Mouse (Mus musculus): Measurements from ENCODE around the gene Arid1b. TPM values are rescaled to one million over a fixed set of nuclear protein-coding genes. Genes with fewer than 3 reads are reported as not detected.
A peak's percentile ranks its signal among the peaks of the same experiment; 100 is the strongest.

The Arid1b gene
- polyA plus RNA-seq, 1 experiment from 2014 or later, result 10.5 TPM

DNA sequence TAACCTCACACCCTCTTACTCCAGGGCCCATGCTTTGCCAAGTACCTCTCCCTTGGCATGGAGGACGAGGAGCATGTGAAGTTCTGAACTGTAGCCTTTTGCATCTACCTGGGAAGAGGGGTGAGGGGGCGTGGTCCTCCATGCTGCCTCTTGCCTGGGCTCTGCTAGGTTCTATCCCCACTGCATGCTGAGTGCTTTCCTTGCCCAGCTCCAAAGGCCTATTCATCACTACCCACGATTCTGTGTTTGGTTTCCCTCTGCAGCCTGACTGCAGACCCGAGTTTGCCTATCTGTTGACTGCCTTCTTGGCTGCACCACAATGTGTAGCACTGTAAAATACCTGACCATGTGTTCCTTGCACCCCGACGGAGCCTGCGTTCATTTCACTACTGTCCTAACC lies 194.3 kb downstream of the Arid1b start:
- no peaks in the 10 kb centered on the region for H3K36me3 ChIP-seq (ENCODE audit: control insufficient read depth, insufficient read depth, low read length)
- H3K27me3 ChIP-seq (ENCODE audit: control insufficient read depth, insufficient read depth, low read length), result no peaks in the 10 kb centered on the region
- ATAC-seq (ENCODE audit: insufficient read depth, low FRiP score), result no peak
- H3K4me1 ChIP-seq (ENCODE audit: control insufficient read depth, insufficient read depth, low read length), result peaks cover 12% of the 10 kb centered on the region
- H3K4me2 ChIP-seq (ENCODE audit: low read depth, low read length), result no peak overlapping the region
- H3K9me3 ChIP-seq (replicated peaks; ENCODE audit: control insufficient read depth, low read length), result no peaks in the 10 kb centered on the region
- no peak overlapping the region for H3K4me3 ChIP-seq (replicated peaks; ENCODE audit: low read length)
- peak overlapping the region; percentile 27; the same call in 1 of the 2 replicates for H3K27ac ChIP-seq (ENCODE audit: low read length)
- H3K9ac ChIP-seq (ENCODE audit: low read length), result no peak overlapping the region
- WGBS, result 74% methylated on average over 7 of the region's 7 CpGs

DNA sequence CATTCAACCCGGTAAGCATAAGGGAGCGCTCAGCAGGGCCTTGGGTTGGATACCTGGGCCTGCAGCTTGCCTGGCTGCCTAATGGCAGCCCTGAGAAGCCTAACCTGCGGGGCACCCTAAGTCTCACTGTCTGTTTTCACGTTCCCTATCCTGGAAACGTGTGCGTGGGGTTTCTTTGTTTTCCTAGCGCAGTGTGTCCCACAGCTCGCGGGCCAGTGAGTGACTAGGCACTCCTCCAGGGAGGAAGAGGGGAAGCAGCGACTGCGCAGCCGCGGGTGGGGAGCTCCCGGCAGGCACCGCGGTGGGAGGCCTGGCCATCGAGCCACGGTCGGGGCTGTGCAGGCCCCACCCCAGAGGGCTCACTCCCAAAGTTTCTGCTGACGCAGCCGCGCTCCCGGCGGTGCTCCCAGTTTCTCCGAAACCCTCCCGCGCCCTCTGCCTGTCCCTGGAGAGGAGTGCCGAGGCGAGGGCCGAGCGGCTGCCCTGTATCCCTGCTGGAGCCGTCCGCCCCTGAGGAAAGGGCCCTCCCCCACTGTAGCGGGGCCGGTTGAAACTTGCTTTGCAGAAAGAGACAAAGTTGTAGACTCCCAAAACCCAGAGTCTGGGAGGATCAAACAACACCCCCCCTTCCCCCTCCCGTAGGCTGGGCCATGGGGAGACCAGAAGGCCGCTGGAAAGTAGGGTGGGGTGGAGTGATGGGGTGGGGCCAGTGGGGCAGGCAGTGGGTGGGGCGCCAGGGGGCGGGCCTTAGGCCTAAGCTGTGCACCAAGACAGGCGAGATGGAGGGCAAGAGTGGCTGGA lies 195.6 kb downstream of the Arid1b start:
- H3K4me1 ChIP-seq (ENCODE audit: control insufficient read depth, insufficient read depth, low read length), result peaks cover 13% of the 10 kb centered on the region
- peak; percentile 98 for ATAC-seq (ENCODE audit: insufficient read depth, low FRiP score)

DNA sequence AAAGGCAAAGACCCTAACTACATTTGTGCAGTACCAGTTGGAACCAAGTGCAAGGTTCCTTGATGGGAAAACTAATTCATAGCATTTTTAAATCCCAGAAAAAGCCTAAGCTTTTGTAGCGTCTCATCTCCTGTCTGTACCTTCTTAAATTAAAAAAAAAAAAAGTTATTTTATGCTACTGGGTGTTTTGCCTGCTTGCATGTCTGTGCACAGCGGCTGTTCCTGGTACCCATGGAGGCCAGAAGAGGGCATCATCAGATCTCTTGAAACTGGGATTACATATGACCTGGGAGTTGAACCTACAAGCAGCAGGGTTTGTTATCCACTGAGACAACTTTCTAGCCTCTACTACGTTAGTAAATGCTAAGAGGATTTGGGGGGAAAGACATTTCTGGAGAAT lies 196.2 kb downstream of the Arid1b start:
- 14% methylated on average over 3 of the region's 3 CpGs for WGBS
- H3K27me3 ChIP-seq (ENCODE audit: control insufficient read depth, insufficient read depth, low read length), result no peaks in the 10 kb centered on the region
- ATAC-seq (ENCODE audit: insufficient read depth, low FRiP score), result no peak
- peak overlapping the region; percentile 86 for H3K9ac ChIP-seq (ENCODE audit: low read length)
- H3K4me3 ChIP-seq (replicated peaks; ENCODE audit: low read length), result peak overlapping the region; percentile 62
- H3K27ac ChIP-seq (ENCODE audit: low read length), result peak overlapping the region; percentile 99
- H3K36me3 ChIP-seq (ENCODE audit: control insufficient read depth, insufficient read depth, low read length), result no peaks in the 10 kb centered on the region
- peak overlapping the region; percentile 96 for H3K4me2 ChIP-seq (ENCODE audit: low read depth, low read length)
- no peaks in the 10 kb centered on the region for H3K9me3 ChIP-seq (replicated peaks; ENCODE audit: control insufficient read depth, low read length)
- H3K4me1 ChIP-seq (ENCODE audit: control insufficient read depth, insufficient read depth, low read length), result peaks cover 14% of the 10 kb centered on the region

More for the DNA sequence above, 195.6 kb downstream of the Arid1b start:
- no peaks in the 10 kb centered on the region for H3K36me3 ChIP-seq (ENCODE audit: control insufficient read depth, insufficient read depth, low read length)
- peak overlapping the region; percentile 62 for H3K4me3 ChIP-seq (replicated peaks; ENCODE audit: low read length)
- H3K27ac ChIP-seq (ENCODE audit: low read length), result peak overlapping the region; percentile 99
- no peaks in the 10 kb centered on the region for H3K27me3 ChIP-seq (ENCODE audit: control insufficient read depth, insufficient read depth, low read length)
- WGBS, result 1% methylated on average over 40 of the region's 40 CpGs
- peak overlapping the region; percentile 96 for H3K4me2 ChIP-seq (ENCODE audit: low read depth, low read length)
- H3K9ac ChIP-seq (ENCODE audit: low read length), result peak overlapping the region; percentile 86
- H3K9me3 ChIP-seq (replicated peaks; ENCODE audit: control insufficient read depth, low read length), result no peaks in the 10 kb centered on the region

DNA sequence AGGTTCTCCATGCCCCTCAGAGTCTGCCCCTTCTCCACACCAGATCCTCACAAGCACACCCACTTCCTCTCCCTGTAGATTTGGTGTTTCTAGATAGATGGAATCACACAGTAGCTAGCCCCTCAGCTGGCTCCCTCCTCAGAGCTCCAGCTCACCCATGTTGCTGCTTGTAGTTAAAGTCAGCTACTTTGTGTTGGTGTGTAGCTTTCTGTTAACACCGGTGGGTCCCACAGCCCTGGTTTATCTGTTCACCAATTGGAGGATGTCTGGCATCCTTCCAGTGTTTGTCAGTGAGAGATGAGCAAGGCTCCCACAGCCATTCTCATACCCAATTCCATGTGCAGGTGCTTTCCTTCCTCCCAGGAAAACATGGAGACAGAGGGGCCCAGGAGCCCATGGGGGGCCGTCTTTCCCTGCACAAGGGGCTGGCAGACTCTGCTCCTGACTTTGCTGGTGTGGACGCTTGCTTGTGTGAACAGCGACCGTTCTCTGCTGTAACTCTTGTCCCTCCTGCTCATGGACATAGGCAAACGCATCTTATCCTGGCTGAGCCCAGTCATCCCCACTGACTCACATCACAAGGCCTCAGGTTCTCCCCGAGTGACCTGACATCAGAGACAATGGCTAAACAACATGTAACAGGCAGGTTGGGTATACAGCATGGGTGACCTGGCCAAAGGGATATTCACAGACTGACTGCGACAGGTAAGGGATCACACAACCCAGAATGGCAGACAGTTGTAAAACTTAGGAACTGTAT lies 200.2 kb downstream of the Arid1b start:
- WGBS, result 71% methylated on average over 8 of the region's 8 CpGs
- no peak overlapping the region for H3K9ac ChIP-seq (ENCODE audit: low read length)
- no peak overlapping the region for H3K4me3 ChIP-seq (replicated peaks; ENCODE audit: low read length)
- H3K27ac ChIP-seq (ENCODE audit: low read length), result peak overlapping the region; percentile 6; the same call in 1 of the 2 replicates
- H3K4me1 ChIP-seq (ENCODE audit: control insufficient read depth, insufficient read depth, low read length), result peaks cover 31% of the 10 kb centered on the region
- H3K27me3 ChIP-seq (ENCODE audit: control insufficient read depth, insufficient read depth, low read length), result no peaks in the 10 kb centered on the region
- H3K36me3 ChIP-seq (ENCODE audit: control insufficient read depth, insufficient read depth, low read length), result no peaks in the 10 kb centered on the region
- no peak overlapping the region for H3K4me2 ChIP-seq (ENCODE audit: low read depth, low read length)
- H3K9me3 ChIP-seq (replicated peaks; ENCODE audit: control insufficient read depth, low read length), result no peaks in the 10 kb centered on the region
- ATAC-seq (ENCODE audit: insufficient read depth, low FRiP score), result no peak

DNA sequence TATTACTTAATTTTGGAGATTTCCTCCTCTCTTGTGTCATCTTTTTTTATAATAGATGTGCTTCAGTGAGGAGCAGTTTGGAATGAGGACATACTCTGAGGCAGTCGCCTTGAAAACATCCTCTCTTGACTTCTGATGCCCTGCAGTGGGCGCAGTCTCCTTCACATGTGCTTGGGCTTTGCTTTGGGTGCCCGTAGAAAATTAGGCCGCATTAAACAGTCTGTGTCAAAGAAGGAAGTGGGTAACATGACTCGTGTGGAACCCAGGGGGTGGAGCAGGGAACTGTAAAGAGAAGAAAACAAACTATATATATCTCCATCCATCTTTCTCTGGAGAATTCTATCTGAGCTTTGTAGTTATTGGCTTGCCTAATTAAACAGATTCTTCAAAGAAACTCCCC lies 201.3 kb downstream of the Arid1b start:
- no peak overlapping the region for H3K27ac ChIP-seq (ENCODE audit: low read length)
- no peak overlapping the region for H3K4me3 ChIP-seq (replicated peaks; ENCODE audit: low read length)
- H3K4me2 ChIP-seq (ENCODE audit: low read depth, low read length), result no peak overlapping the region
- no peaks in the 10 kb centered on the region for H3K36me3 ChIP-seq (ENCODE audit: control insufficient read depth, insufficient read depth, low read length)
- ATAC-seq (ENCODE audit: insufficient read depth, low FRiP score), result no peak
- WGBS, result 62% methylated on average over 5 of the region's 5 CpGs
- no peak overlapping the region for H3K9ac ChIP-seq (ENCODE audit: low read length)
- H3K9me3 ChIP-seq (replicated peaks; ENCODE audit: control insufficient read depth, low read length), result no peaks in the 10 kb centered on the region
- no peaks in the 10 kb centered on the region for H3K27me3 ChIP-seq (ENCODE audit: control insufficient read depth, insufficient read depth, low read length)
- H3K4me1 ChIP-seq (ENCODE audit: control insufficient read depth, insufficient read depth, low read length), result peaks cover 28% of the 10 kb centered on the region

DNA sequence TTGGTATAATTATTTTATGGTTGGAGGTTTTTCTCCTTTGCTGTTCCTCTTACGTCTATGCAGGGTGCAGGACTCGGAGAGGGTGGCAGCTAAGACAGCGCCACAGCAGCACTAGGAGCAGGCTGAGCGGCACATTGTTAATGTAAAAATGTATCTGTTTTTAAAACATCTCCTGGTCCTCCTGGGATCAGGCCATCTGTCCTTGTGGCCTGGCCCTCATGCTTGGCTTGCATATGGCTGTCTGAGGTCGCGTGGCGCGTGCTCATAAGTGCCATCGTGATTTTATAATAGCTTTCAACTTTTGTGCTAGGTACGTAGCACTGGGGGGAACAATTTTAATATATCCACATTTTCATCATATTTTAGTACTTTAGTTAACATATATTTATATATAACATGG lies 201.9 kb downstream of the Arid1b start:
- no peaks in the 10 kb centered on the region for H3K27me3 ChIP-seq (ENCODE audit: control insufficient read depth, insufficient read depth, low read length)
- 91% methylated on average over 10 of the region's 10 CpGs for WGBS
- no peak overlapping the region for H3K4me2 ChIP-seq (ENCODE audit: low read depth, low read length)
- H3K36me3 ChIP-seq (ENCODE audit: control insufficient read depth, insufficient read depth, low read length), result no peaks in the 10 kb centered on the region
- H3K4me3 ChIP-seq (replicated peaks; ENCODE audit: low read length), result no peak overlapping the region
- no peak for ATAC-seq (ENCODE audit: insufficient read depth, low FRiP score)
- H3K27ac ChIP-seq (ENCODE audit: low read length), result peak overlapping the region; percentile 5; the same call in 1 of the 2 replicates
- peaks cover 24% of the 10 kb centered on the region for H3K4me1 ChIP-seq (ENCODE audit: control insufficient read depth, insufficient read depth, low read length)
- H3K9ac ChIP-seq (ENCODE audit: low read length), result no peak overlapping the region
- no peaks in the 10 kb centered on the region for H3K9me3 ChIP-seq (replicated peaks; ENCODE audit: control insufficient read depth, low read length)

DNA sequence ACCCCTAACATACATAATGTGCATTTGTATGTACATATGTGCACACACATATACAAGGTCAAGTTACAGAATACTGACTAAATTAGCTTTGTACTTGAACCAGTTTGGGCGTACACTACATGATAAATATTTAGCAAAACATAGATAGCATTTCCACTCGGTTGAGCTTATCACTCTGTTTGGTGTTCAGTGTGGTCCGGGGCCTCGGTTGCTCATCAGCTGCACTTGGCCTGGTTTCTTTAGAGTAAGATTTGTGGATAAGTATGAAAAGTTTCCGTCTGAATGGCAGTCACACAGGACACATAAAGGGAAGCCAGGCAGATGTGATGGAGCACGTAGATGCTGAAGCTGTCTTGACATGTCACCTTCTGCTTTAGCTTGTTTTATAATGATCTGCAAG lies 202.4 kb downstream of the Arid1b start:
- Histone ChIP-seq H3K27ac (ENCODE audit: low read length) (peak overlapping the region; percentile 33; the same call in 1 of the 2 replicates), H3K36me3 (ENCODE audit: control insufficient read depth, insufficient read depth, low read length) (no peaks in the 10 kb centered on the region), H3K4me3 (replicated peaks; ENCODE audit: low read length) (no peak overlapping the region), H3K4me2 (ENCODE audit: low read depth, low read length) (no peak overlapping the region), H3K9me3 (replicated peaks; ENCODE audit: control insufficient read depth, low read length) (no peaks in the 10 kb centered on the region), H3K27me3 (ENCODE audit: control insufficient read depth, insufficient read depth, low read length) (no peaks in the 10 kb centered on the region), H3K9ac (ENCODE audit: low read length) (no peak overlapping the region), H3K4me1 (ENCODE audit: control insufficient read depth, insufficient read depth, low read length) (peaks cover 24% of the 10 kb centered on the region)
- WGBS, result 65% methylated on average over 6 of the region's 6 CpGs
- ATAC-seq (ENCODE audit: insufficient read depth, low FRiP score), result no peak

DNA sequence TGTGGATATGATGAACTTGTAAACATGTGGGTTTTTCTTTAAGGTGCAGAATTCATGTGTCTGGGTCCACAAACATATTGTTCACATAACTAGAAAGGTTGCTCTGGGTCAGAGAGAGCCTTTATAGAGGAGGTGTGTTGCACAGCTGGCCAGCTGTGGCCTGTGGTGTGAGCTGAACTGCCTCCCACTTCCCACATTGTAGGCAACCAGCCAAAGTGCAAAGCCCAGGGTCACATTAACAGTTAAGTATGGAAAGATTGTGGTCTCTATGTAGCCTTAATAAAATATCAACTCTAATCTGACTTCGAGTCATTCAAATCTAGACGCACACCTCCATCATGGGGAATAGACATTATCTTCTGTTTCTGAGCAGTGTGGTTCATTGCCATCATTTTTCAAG lies 203.0 kb downstream of the Arid1b start:
- H3K9ac ChIP-seq (ENCODE audit: low read length), result no peak overlapping the region
- ATAC-seq (ENCODE audit: insufficient read depth, low FRiP score), result no peak
- peak overlapping the region; percentile 95 for H3K27ac ChIP-seq (ENCODE audit: low read length)
- no peaks in the 10 kb centered on the region for H3K36me3 ChIP-seq (ENCODE audit: control insufficient read depth, insufficient read depth, low read length)
- peaks cover 27% of the 10 kb centered on the region for H3K4me1 ChIP-seq (ENCODE audit: control insufficient read depth, insufficient read depth, low read length)
- no peaks in the 10 kb centered on the region for H3K9me3 ChIP-seq (replicated peaks; ENCODE audit: control insufficient read depth, low read length)
- H3K4me3 ChIP-seq (replicated peaks; ENCODE audit: low read length), result no peak overlapping the region
- H3K4me2 ChIP-seq (ENCODE audit: low read depth, low read length), result no peak overlapping the region
- 82% methylated on average over 2 of the region's 2 CpGs for WGBS
- H3K27me3 ChIP-seq (ENCODE audit: control insufficient read depth, insufficient read depth, low read length), result no peaks in the 10 kb centered on the region

DNA sequence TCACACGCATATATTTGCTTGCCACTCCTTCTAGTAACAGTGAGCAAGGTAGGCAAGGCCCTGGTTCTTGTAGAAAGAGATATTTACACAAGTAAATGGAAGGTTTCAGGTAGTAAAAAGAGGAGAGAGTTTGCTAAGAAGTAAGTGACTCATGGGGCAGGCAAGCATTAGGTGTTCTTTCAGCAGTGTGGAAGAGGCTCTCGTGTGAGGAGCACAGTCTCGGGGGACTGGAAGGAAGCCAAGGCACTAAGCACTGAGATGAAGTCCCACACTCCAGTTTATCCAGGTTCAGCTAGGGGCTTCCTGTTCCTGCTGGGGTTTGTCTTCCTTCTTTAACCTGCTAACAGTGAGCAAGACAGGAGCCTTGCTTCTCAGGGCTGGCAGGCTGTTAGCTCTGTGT lies 203.6 kb downstream of the Arid1b start:
- peaks cover 33% of the 10 kb centered on the region for H3K4me1 ChIP-seq (ENCODE audit: control insufficient read depth, insufficient read depth, low read length)
- peak; percentile 79; the same call in 1 of the 2 replicates for ATAC-seq (ENCODE audit: insufficient read depth, low FRiP score)
- no peak overlapping the region for H3K4me3 ChIP-seq (replicated peaks; ENCODE audit: low read length)
- H3K9ac ChIP-seq (ENCODE audit: low read length), result peak overlapping the region; percentile 29; the same call in 1 of the 2 replicates
- H3K27me3 ChIP-seq (ENCODE audit: control insufficient read depth, insufficient read depth, low read length), result no peaks in the 10 kb centered on the region
- WGBS, result 43% methylated on average over 3 of the region's 3 CpGs
- no peak overlapping the region for H3K4me2 ChIP-seq (ENCODE audit: low read depth, low read length)
- peak overlapping the region; percentile 95 for H3K27ac ChIP-seq (ENCODE audit: low read length)
- no peaks in the 10 kb centered on the region for H3K9me3 ChIP-seq (replicated peaks; ENCODE audit: control insufficient read depth, low read length)
- no peaks in the 10 kb centered on the region for H3K36me3 ChIP-seq (ENCODE audit: control insufficient read depth, insufficient read depth, low read length)
